Mouse (Mus musculus) gastrocnemius, postnatal 4 days (tissue): ENCODE data around the gene A030005K14Rik. TPM values are rescaled to one million over a fixed set of nuclear protein-coding genes. Genes with fewer than 3 reads are reported as not detected.
A peak's percentile ranks its signal among the peaks of the same experiment; 100 is the strongest.

ENCODE experiments used
- DNase-seq, 2 experiments: peaks; one replicate each; pipeline ENCODE4 v3.0.0; 2021 to 2022; ENCODE audit warnings: low spot score in 2 of 2, mixed read lengths in 2 of 2
- long read RNA-seq, 2 experiments: library from polyadenylated mRNA; stranded (forward); transcript quantifications; one replicate each; pipeline ENCODE4 v2.0.0; 2021
- total RNA-seq, 2 experiments: library from RNA; stranded (reverse); gene quantifications; 2 replicates each; pipeline ENCODE4 v1.2.3; 2021

Gene A030005K14Rik
- total RNA-seq: not detected
- long read RNA-seq, experiment 1: 0 reads
- long read RNA-seq, experiment 2: 0 reads

DNA sequence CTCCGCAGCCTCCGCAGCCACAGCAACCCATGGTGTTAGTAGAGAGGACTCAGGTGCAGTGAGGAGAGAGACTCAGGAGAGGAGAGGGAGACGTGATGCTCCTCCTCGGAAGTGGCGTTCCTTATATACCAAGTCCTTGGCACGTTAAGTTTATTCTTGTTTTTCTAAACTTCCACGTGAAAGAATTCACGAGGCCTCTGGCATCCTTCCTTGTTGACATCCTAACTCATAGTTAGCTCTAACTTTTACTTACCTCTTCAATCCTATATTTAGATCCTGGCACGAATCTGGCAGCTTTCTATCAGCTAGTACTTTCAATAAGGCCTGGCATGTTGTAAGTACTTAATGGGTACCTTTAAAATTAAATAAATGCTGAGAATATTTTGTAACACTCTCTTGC, at the start of gene A030005K14Rik:
TSS of gene A030005K14Rik (minus strand) at position 101 of the 400 bp plus-strand sequence.
- no peak for DNase-seq

DNA sequence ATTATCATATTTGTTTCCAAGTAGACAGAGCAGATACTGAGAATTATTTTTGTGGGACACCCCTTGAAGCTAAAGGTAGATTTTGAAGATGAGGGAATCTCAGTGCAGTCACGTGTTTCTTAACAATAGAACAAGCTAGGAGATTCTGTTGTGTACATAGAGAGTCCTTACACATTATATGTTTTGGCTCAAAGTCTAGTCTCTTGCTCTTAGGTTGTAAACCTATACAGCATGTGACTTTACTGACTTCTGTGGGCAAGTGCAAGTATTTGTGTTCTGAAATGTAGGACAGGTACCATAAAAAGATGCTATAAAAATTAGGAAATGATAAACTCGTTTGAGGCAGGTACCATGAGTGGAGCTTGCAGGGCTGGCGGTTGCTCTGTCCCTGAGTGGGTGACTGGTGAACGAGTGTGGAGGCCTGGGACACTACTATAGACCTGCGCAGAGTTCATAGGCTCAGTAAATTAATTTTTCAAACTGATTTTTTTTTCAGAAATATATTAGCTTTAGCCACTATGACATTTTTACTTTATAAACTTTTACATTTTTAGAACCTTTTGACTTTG, 48.3 kb upstream of the A030005K14Rik start:
- DNase-seq: no peak

DNA sequence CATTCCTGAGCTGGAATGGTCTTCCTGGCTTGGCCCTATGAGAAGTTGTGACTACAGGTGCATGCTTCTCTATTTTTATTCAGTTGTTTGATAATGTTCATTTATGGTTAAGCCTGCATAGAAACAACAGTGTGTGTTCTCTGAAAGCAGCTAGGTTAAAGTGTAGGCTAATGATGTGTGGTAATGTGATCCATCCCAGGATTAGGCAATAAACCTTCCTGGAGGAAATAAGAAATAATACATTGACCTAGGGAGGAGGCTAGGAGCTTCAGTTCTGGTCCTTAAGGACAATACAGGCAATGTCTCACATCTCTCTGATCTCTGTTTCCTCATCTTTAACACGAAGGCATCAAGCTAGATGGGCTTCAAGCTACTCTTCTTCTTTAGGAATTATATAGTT, 46.3 kb upstream of the A030005K14Rik start:
- no peak for DNase-seq

DNA sequence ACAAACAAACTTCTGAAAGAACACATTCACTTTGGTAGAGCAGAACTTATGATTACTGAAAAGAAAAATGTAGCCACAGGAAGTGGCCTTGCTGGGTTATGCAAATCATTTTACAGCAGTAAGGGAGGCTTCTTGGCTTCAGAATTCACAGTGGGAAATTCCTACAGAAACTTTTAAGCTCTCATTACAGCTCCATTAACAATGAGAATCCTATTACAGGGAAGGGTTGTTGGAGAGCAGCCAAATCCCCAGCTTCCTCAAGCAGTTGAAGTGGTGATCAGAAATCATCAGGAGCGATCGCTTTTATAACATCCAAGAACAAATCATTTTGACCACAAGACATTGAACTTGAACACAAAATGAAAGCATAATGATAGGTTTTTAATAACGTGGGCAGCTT, 42.7 kb upstream of the A030005K14Rik start:
- peak in 1 of 2 experiments; percentile 34 for DNase-seq

DNA sequence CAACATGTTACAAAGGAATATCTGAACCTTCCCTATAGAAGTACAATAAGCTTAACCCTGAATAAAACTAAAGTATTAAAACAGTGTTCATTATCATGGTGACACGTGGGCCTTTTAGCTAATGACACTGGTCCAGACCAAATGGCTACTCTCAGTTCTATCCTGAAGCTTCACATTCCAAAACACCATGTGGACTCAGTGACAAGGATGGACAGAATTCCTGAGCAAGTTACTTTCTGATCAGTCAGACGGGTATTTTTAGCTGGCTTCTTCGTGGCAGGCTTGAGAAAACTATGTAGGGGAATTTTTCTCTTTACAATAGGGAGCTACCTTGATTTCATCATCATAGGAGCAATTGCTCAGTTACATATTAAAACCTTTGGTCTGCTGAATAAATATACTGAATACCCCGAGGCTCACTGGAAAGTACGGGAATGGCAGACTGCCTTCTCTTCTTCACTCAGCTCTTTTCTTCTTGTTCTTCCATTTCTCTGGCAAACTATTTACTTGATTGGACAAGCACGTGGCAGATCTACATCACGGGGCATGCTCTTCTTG, 40.5 kb upstream of the A030005K14Rik start:
- no peak for DNase-seq

DNA sequence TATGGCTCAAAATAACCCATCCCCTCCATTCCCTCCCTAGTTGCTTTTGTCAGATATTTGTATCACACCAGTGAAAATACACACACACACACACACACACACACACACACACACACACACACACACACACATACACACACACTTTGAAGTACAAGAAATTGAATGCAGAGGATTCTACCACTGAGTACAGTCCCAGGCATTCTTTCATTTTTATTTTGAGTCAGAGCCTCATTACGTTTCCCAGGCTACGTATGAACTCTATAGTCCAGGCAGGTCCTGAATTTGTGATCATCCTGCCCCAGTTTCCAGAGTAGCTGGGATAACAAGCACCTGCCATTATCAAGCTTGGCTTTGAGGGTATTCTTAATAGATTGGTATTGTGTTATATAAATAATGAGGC, 40.0 kb upstream of the A030005K14Rik start:
- DNase-seq: no peak

DNA sequence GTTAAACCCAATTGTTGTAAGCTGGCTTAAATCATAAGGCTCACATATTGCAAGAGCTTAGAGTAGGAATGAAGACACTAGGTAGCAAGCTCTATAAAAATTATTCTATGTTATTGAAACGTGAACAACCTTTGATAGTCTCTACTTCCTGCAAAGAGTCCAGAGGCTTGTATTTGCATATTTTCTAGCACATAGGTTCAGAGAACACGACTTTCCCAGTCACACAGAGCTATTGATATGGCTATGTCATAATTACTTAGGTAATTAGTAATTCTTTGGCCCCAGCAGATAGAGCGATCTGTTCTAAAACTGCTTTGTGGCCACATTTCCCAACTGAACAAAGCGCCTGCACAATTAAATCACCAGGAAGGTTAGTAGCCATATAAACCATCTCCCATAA, 37.8 kb upstream of the A030005K14Rik start:
- no peak for DNase-seq

DNA sequence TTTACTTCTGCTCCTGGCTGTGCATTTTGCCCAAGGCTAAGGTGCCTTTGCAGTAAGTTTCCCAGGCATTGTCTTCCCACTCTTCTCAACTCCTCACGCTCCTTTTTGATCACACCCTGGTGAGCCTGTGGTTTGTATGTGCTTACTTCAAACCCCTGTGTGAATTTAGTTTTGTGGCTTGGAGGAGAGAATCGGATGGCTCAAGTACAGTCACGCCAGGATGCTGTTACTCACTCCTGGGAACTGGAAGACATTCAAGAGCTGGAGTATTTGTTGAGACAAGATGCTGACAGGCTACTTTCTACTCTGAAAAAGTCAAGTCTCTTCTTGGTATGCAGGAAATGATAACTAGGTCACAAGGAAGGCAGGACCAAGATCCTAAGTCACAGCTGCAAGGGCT, 32.1 kb upstream of the A030005K14Rik start:
- no peak for DNase-seq

DNA sequence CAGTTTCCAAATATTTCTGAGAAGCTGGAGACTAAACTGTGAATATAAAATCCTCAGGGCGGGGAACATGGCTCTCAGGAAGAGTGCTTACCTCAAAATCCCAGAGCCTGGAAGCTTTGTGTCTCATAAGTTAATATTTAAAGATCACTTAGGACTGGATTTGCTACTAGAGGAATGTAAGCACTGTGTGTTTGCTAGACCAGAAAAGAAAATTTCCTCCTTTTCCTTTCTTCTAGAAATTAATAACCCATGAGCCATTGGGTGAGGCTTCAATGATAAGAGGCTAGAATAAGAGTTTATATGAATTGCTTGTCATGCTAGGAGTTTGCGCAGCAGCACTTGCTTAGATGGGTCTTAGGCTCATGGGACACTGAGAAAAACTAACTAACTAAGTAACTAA, 25.6 kb upstream of the A030005K14Rik start:
- no peak for DNase-seq

DNA sequence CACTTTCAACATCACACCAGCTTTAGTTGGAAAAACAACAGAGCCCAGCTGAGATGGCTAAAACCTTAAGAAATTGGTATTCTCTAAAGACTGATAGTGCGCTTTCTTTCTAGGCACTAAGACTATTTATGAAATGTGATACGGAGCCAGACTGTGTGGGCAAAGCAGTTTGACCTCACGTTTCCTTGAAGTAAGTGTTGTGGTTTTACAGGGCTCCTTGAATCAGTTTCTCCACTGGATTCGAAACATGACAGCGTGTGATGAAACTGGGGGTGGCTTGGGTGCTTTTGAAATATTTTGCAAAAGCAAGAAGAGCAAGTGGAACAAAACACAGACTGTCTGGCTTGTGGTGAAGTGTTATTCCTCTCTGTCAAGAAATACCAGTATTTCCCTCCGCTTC, 17.8 kb upstream of the A030005K14Rik start:
- no peak for DNase-seq

DNA sequence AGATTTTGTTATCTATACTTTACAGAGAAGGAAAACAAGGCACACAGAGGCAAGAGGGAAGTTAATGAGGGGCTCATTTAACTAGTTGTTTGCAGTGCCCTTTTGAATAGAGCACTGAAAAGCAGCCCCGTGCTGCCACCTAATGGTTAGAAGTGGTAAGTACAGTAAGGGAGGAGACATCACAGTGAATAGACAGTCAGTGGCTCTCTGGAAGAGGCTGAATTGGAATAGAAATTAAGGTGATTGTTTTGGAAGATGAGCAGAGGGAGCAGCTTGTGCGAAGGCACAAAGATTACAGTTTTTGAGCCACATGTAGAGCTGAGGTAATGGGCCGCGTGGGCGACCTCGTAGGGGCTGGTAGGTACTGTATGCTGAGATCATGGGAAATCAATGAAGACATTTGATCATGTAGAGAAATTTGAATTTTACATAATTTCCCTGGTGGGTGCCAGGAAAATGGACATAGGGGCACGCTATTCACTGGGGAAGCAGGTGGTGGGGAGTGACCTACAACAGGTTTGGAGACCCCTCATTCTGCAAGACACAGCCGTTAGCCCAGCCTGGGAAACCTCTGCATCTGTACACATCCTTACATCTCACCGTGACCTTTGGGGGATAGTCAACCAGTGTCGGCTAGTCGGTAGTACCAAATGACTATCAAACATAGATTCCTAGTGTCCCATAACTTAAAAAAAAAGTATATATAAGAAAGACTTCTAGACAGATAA, 17.2 kb upstream of the A030005K14Rik start:
- no peak for DNase-seq

DNA sequence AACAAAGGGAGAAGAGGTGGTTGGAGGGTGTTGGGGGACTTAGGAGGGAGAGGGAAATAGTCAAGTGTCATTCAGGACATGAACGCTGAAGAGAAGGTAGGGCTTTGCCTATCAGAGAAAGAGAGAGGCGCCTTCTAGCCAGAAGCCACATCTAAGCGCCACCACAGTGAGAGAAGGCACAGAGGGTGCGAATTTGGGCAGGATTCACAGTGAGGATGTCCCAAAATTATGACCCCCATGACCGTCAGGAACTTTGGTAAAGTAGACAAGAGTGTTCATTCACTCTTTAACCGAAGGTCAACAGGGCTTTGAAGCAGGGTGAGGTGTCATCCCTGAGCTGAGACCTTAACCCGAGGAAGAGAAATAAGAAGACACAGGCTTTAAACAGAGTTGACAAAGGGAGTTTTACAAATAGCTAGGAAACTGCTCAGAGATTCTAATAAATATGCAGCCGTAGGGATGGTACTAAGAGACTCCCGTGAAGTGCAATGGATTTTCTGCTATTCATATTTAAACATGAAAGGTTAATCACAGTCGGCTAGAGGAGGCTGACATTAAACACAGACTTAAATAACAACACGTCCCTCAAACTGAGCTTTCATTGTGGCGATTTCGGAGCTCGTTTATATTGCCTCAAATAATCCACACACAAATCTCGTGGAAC, 16.5 kb upstream of the A030005K14Rik start:
- no peak for DNase-seq

DNA sequence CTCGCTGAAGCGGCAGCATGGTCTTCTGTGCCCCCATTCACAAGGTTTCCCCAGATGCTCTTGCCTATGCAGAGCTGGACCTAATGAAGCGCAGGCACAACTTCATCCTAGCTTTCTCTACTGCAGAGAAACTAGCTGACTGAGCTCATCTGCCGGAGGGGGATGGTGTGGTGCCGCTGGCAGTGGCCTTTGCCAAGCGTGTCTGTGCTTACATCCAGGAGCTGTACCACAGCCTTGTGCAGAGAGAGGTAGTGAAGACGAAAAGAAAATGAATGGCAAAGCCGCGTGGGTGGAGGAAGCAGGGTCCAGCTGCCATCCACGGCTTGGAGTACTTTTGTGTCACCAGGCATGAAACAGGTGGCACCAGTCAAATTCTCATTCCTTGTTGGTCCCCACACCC, 8.0 kb upstream of the A030005K14Rik start:
- no peak for DNase-seq

DNA sequence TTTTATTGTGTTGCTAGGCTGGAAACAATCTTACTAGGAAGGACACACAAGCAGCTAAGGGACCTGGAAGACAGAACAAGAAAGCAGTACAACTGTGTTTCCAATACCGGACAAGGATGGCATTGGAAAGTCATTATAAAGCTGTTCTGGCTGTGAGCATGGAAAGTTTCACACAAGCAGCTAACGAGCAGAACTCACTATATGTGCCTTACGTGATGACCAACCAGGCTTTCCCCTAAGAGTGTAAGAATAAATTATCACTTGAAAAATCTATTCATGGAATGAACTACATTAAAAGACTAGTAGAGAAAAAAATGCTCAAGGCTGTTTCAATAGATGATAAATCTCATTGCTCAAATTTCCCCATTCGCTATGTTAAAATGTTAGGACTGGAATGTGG, 7.4 kb upstream of the A030005K14Rik start:
- DNase-seq: no peak

DNA sequence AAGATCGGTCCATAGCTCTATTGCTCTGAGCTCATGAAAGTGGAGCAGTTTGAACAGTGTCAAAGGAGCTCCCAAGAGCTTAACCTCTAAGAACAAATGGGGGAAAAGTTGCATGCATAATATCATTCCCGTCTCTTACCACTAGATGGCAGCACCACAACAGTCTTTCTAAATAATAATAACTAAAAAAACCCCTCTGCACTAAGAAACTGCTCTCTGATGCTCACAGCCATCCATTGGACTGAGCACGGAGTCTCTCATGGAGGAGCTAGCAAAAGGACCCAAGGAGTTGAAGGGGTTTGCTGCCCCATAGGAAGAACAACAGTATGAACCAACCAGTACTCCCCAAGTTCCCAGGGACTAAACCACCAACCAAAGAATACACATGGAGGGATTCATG, 5.7 kb upstream of the A030005K14Rik start:
- no peak for DNase-seq

DNA sequence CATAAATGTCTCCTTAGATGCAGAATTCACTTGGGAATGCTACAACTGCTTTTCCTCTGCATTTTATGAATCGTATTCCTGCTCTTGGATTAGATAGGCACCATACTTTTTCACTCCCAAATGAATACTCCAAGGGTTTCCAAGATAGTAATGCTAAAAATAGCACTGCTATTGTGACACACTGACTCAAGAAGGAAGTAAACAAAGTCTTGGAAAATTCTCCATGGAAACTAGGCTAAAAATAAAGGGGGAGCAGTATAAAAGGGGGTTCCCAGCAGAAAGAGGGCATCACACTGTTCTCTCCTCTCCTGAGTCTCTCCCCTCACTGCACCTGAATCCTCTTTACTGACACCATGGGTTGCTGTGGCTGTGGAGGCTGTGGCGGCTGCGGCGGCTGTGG, 1.5 kb upstream of the A030005K14Rik start, which contains the start of gene Krtap28-13:
TSS of gene Krtap28-13 (plus strand) at position 288 of the 400 bp plus-strand sequence.
- no peak for DNase-seq

DNA sequence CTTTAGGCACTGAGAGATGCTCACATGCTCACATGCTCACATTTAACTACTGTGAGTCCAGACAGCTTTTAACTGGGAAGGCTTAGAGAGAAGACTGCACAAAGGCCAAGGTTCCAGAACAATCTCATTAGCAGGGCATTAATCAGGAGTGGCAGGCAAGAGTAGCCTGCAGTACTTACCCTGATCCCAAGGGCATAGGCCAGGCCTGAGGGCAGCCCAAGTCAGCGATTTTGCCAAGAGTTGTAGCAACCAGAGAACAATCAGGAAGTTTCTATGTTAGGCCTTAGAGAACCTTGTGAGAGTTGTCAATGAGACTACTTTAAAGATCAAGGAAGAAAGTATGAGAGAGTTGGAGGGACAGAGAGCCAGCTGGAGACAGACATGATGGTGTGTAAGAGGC, 697 bp downstream of the A030005K14Rik start:
- no peak for DNase-seq

DNA sequence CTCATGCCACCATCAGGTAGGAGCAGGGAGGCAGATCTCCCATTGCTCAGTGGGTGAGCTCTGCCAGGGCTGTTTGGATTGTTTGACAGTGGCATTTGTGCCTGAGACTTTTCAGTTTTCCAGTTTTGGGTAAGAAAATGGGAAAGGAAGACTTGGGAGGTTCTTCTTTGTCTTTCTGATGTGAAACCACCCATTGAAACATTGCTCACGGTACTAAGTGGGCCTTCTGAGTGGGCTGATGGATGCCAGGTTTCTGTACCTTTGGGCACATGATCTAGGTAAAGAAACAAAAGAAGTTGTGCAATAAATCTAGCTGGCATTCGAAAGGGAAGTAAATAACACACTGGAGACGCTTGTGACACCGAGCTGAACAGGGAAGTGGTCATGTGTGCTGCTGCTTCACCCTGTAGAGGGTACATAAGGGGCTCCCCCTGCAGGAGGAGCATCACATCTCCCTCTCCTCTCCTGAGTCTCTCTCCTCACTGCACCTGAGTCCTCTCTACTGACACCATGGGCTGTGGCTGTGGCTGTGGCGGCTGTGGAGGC, 14.2 kb downstream of the A030005K14Rik start, which contains the start of gene Gm47969:
TSS of gene Gm47969 (plus strand) at position 51 of the 546 bp plus-strand sequence.
- no peak for DNase-seq

DNA sequence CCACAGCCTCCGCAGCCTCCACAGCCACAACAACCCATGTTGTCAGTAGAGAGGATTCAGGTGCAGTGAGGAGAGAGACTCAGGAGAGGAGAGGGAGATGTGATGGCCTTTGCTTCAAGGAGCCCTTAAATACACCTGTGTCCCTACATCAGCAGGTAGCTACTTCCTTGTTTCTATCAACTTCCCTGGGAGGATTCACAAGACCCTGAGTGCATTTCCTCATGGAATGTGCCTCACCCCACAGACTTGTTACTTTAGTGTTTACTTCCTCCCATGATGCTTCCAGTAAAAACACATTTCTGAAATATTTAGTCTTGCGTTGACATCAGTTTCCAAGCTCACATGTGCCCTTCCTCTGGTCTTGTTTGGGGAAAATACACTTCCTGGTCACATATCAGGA, 16.8 kb downstream of the A030005K14Rik start, which contains the start of gene Krtap28-10:
TSS of gene Krtap28-10 (minus strand) at position 101 of the 400 bp plus-strand sequence.
- no peak for DNase-seq

DNA sequence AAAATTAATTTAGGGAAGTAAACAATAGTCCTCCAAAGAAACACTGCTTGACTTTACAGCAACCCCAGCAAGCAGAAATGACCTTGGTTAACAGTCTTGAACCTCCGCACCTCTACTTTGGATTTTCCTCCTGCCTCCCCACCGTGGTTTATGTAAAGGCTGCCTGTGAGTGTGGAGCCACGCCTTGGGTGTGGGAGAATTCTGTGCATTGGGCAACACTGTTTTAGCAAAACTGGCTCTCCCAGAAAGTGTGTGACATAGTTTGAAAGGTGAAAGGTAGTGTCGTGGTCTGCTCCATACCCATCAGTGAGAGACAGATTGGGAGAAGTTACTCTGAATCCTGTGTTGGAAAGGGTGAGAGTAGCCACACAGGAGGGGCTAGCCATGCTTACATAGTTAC, 20.1 kb downstream of the A030005K14Rik start:
- no peak for DNase-seq

DNA sequence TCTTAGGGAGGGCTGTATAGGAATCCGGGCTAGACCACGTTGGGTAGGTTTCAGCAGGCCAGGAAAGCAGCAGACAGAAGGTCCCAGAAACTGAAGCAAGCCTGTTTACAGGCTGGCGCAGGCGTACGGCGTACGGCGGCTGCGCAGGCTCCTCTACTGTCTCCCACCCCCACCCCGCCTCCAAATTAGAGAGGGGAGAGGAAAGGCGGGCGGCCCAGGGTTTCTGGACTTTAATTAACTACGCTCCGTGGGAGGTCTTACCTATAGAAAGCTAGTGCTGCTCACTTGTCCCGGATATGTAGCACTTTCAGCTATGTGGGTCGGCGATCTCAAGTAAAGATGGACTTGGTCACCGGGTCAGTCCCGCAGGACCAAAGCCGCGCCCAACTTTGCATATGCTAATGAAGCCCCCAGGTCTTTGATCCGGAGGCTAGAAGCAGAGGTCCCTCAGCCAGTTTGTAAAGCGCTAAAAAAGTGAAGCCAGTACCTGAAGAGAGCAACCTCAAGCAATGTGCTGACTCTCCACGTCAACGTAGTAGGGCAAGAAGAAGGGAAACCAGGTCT, 21.0 kb downstream of the A030005K14Rik start, which contains the start of gene Slc19a3:
TSS of gene Slc19a3 (minus strand) at position 340 of the 564 bp plus-strand sequence.
- peak in 1 of 2 experiments; percentile 10 for DNase-seq
